In the genomic region with DNA sequence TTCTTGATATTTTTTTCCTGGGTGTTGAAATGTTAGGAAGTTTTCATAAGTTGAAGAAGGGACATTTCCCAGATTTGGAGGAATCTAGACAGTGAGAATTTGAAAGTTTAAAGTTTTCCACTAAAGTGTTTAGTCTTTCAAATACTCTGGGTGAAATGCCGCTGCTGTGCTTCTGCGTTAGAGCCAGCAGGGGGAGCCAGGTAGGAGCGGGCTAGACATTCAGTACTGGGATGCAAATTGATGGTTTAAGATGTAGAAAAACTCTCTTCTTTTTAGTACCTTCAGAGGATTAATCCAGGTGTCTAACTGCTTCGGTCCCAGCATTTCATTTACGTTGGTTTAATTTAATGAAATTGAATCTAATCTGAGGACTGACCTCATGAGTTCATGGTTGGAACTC, we compare ENCODE assay signal across 9 mouse cellular contexts.
A peak's percentile ranks its signal among the peaks of the same experiment; 100 is the strongest.
DNase-seq lines count a peak whose midpoint lies in the region; ATAC-seq and TF ChIP-seq lines count a peak whose summit lies in the region.
"Had no signal": no experiment of that assay in that cellular context is flagged by ENCODE, and none has a peak within 500 bp of the region (broad histone marks: within the 10 kb centered on the region; RNA-seq: fewer than 3 reads in every experiment).

No protein-coding gene starts in this region.

- no peaks in the 10 kb centered on the region for H3K4me1 ChIP-seq in cerebellum, adult 2 months (ENCODE audit: control insufficient read depth, insufficient read depth, low read length)
- H3K4me1 ChIP-seq in hindbrain, postnatal 0 days (ENCODE audit: insufficient read depth, low read length) = no peaks in the 10 kb centered on the region
- H3K4me1 ChIP-seq in liver, postnatal 0 days (ENCODE audit: insufficient read depth) = no peaks in the 10 kb centered on the region
- H3K4me1 ChIP-seq: limb, embryonic 13.5 days had no signal

- no peaks in the 10 kb centered on the region for H3K27me3 ChIP-seq in cerebellum, adult 2 months (ENCODE audit: control insufficient read depth, insufficient read depth, low read length)
- H3K27me3 ChIP-seq in hindbrain, postnatal 0 days (ENCODE audit: insufficient read depth, low read length) = no peaks in the 10 kb centered on the region
- no peaks in the 10 kb centered on the region for H3K27me3 ChIP-seq in liver, postnatal 0 days (ENCODE audit: insufficient read depth, low read length)
- H3K27me3 ChIP-seq: limb, embryonic 13.5 days had no signal

- no peak overlapping the region for H3K4me3 ChIP-seq in cerebellum, adult 2 months (replicated peaks; ENCODE audit: insufficient read depth, low read depth, low read length)
- no peak overlapping the region for H3K4me3 ChIP-seq in hindbrain, postnatal 0 days (ENCODE audit: low read length)
- no peak overlapping the region for H3K4me3 ChIP-seq in liver, postnatal 0 days (ENCODE audit: low read depth, low read length)
- H3K4me3 ChIP-seq: limb, embryonic 13.5 days had no signal

- WGBS in cerebellum, adult 2 months = 9% methylated on average over 5 of the region's 5 CpGs
- WGBS in hindbrain, postnatal 0 days = 5% methylated on average over 5 of the region's 5 CpGs
- 8% methylated on average over 5 of the region's 5 CpGs for WGBS in liver, postnatal 0 days (ENCODE audit: insufficient replicate concordance)

- no peak overlapping the region for H3K9ac ChIP-seq in hindbrain, postnatal 0 days (replicated peaks; ENCODE audit: low read length)
- no peak overlapping the region for H3K9ac ChIP-seq in liver, postnatal 0 days (replicated peaks)
- H3K9ac ChIP-seq: limb, embryonic 13.5 days had no signal

- peak; percentile 5 to 22 for DNase-seq in cerebellum, adult 2 months
- DNase-seq in ovary, postnatal 10 days (ENCODE audit: low spot score) = peak; percentile 7
- DNase-seq in ovary, adult 18-20 months (ENCODE audit: low spot score) = no peak
- peak; percentile 61 to 70 for DNase-seq in cerebellum, postnatal 10 days
- DNase-seq in hindbrain, postnatal 0 days (ENCODE audit: low spot score) = peak; percentile 47
- peak; percentile 50 for DNase-seq in liver, postnatal 0 days
- peak; percentile 23 for DNase-seq in right cerebral cortex, postnatal 25 days

- ATAC-seq in cerebellum, adult (ENCODE audit: insufficient number of reproducible peaks, low FRiP score, low TSS enrichment) = no peak
- no peak for ATAC-seq in hindbrain, postnatal 0 days
- ATAC-seq in liver, postnatal 0 days = no peak

- TF ChIP-seq CTCF in cerebellum, adult 2 months (IDR thresholded peaks at IDR 0.05; ENCODE audit: borderline replicate concordance, insufficient read depth, low read depth, low read length) = peak; percentile 75
- peak; percentile 71 for TF ChIP-seq CTCF in hindbrain, postnatal 0 days (IDR thresholded peaks at IDR 0.05; ENCODE audit: low read depth)
- peak; percentile 77 for TF ChIP-seq CTCF in liver, postnatal 0 days (IDR thresholded peaks at IDR 0.05; ENCODE audit: low read depth)

- TF ChIP-seq EP300 in liver, postnatal 0 days (IDR thresholded peaks at IDR 0.05; ENCODE audit: low read depth) = no peak

- H3K36me3 ChIP-seq in hindbrain, postnatal 0 days (ENCODE audit: insufficient read depth, low read length) = no peaks in the 10 kb centered on the region
- H3K36me3 ChIP-seq in liver, postnatal 0 days (replicated peaks; ENCODE audit: insufficient read depth, low read length) = no peaks in the 10 kb centered on the region
- H3K36me3 ChIP-seq: limb, embryonic 13.5 days had no signal

- no peak overlapping the region for H3K27ac ChIP-seq in cerebellum, adult 2 months (ENCODE audit: insufficient read depth, low read length)
- no peak overlapping the region for H3K27ac ChIP-seq in hindbrain, postnatal 0 days
- H3K27ac ChIP-seq in liver, postnatal 0 days (ENCODE audit: low read depth) = no peak overlapping the region
- H3K27ac ChIP-seq: limb, embryonic 13.5 days had no signal

- TF ChIP-seq POLR2A in cerebellum, adult 2 months (IDR thresholded peaks at IDR 0.05; ENCODE audit: borderline replicate concordance, insufficient read depth, low read length) = no peak

- no peaks in the 10 kb centered on the region for H3K9me3 ChIP-seq in hindbrain, postnatal 0 days (ENCODE audit: low read length)
- H3K9me3 ChIP-seq in liver, postnatal 0 days (ENCODE audit: low read length) = no peaks in the 10 kb centered on the region
- H3K9me3 ChIP-seq: limb, embryonic 13.5 days had no signal

- H3K4me2 ChIP-seq in hindbrain, postnatal 0 days (ENCODE audit: low read depth, low read length) = no peak overlapping the region
- no peak overlapping the region for H3K4me2 ChIP-seq in liver, postnatal 0 days (ENCODE audit: low read depth, low read length)
- H3K4me2 ChIP-seq: limb, embryonic 13.5 days had no signal
